Mouse (Mus musculus): ENCODE results near the gene Zfp82. TPM values are rescaled to one million over a fixed set of nuclear protein-coding genes. Genes with fewer than 3 reads are reported as not detected.
"Not testable (repeated sequence)": the region's sequence is repeated elsewhere in the genome, so short reads cannot be mapped to it uniquely, and the experiment has no call there.

The Zfp82 gene
- polyA plus RNA-seq (2012; rRNA removed) = 2.7 and 2.9 TPM in 2 replicates

- Histone ChIP-seq H3K27ac (ENCODE audit: insufficient read depth, low read length) (peak within 1 kb of the TSS; percentile 49; the same call in 1 of the 2 replicates), H3K4me3 (replicated peaks; ENCODE audit: insufficient read depth, low read depth, low read length) (peak within 1 kb of the TSS; percentile 77), H3K27me3 (ENCODE audit: control insufficient read depth, insufficient read depth, low read length) (no peaks in the 10 kb centered on the region; the same call in 1 of the 2 replicates), H3K4me1 (ENCODE audit: control insufficient read depth, insufficient read depth, low read length) (no peaks in the 10 kb centered on the region)
- TF ChIP-seq POLR2A (IDR thresholded peaks at IDR 0.05; ENCODE audit: borderline replicate concordance, insufficient read depth, low read length) (peak; percentile 87), CTCF (IDR thresholded peaks at IDR 0.05; ENCODE audit: borderline replicate concordance, insufficient read depth, low read depth, low read length) (no peak)
- DNase-seq = peak; percentile 89 to 90
- WGBS = under 1% methylated on average over 50 of the region's 50 CpGs
These were observed at the start of gene Zfp82 for GRCm38 (mm10) chr7:30072146-30073028. Gene Zfp82, minus strand, starts transcription at chr7:30072900.

DNA sequence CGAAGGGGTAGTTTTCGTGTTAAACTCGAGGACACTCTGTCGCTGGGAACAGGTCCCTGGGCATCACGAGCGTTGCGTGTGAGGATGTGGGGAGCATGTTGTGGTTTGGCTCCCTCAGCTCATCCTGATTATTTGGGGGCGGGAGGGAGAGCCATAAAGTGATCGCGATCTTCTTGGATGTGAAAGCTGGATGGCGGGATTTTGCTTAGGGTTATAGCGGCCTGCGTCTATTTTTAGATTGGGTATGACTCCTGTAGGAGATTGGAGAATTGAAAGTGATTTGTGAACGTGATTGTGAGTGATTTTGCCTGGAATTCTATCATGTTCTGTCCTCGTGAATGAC, 49.5 kb upstream of the Zfp82 start:
- no peak for DNase-seq
- peak overlapping the region; percentile 87 for H3K4me3 ChIP-seq (replicated peaks; ENCODE audit: insufficient read depth, low read depth, low read length)
- H3K4me1 ChIP-seq (ENCODE audit: control insufficient read depth, insufficient read depth, low read length) = no peaks in the 10 kb centered on the region
- H3K27ac ChIP-seq (ENCODE audit: insufficient read depth, low read length) = peak overlapping the region; percentile 24; the same call in 1 of the 2 replicates
- no peaks in the 10 kb centered on the region for H3K27me3 ChIP-seq (ENCODE audit: control insufficient read depth, insufficient read depth, low read length)
- WGBS = under 1% methylated on average over 15 of the region's 15 CpGs
- no peak for TF ChIP-seq POLR2A (IDR thresholded peaks at IDR 0.05; ENCODE audit: borderline replicate concordance, insufficient read depth, low read length)

DNA sequence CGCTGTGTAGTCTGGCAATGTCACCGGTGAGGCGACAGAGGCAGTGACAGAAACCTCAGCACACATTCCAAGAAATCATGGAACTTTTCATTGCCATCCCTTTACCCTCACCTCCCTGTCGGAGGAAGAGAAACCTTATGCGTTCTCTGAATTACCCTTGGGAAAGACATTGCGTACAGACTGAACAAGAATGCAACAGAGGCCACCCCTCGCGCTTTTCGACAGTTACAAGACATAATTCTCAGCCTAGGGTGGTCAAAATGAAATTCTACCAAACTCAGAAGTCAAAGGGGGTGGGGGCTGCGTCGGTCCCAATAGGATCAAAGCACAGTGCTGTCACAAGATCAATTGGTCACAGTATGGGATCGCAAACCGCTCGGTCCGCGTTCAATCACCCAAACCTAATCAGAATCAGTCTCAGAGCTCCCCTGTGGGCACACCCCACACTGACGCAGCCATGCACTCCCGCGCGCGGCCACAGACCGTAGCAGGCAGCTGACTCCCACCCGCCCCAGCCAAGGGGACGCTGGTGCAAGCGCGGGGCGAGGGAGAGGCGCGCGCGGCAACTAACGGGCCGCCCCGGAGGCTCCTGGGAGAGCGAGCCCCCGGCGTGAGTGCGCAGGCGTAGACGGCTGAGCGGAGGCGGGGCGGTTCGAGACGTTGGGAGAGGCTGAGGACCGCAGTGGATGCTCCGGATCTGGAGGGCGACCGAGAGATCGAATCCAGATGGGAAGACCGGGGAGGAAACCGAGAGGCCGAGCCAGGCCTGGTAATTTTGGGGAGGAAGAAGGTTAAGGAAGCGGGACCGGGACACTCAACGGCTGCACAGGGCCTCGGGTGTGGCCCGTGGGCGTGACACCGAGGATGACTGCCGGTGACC, 48.8 kb upstream of the Zfp82 start, which contains the start of gene Zfp382:
Gene Zfp382 (plus strand): TSS at position 635 of the 880 bp plus-strand sequence.
- H3K27me3 ChIP-seq (ENCODE audit: control insufficient read depth, insufficient read depth, low read length) = no peaks in the 10 kb centered on the region
- under 1% methylated on average over 61 of the region's 61 CpGs for WGBS
- H3K27ac ChIP-seq (ENCODE audit: insufficient read depth, low read length) = peak within 1 kb of the TSS; percentile 60
- H3K4me3 ChIP-seq (replicated peaks; ENCODE audit: insufficient read depth, low read depth, low read length) = peak within 1 kb of the TSS; percentile 87
- no peaks in the 10 kb centered on the region for H3K4me1 ChIP-seq (ENCODE audit: control insufficient read depth, insufficient read depth, low read length)
- DNase-seq = peak; percentile 92 to 94
- TF ChIP-seq POLR2A (IDR thresholded peaks at IDR 0.05; ENCODE audit: borderline replicate concordance, insufficient read depth, low read length) = peak; percentile 92
- no peak for TF ChIP-seq CTCF (IDR thresholded peaks at IDR 0.05; ENCODE audit: borderline replicate concordance, insufficient read depth, low read depth, low read length)

GRCm38 (mm10) chr7:30117935-30118334, 45.2 kb upstream of the Zfp82 start:
- not testable (repeated sequence) for DNase-seq; H3K27ac ChIP-seq (ENCODE audit: insufficient read depth, low read length); H3K4me3 ChIP-seq (replicated peaks; ENCODE audit: insufficient read depth, low read depth, low read length); H3K27me3 ChIP-seq (ENCODE audit: control insufficient read depth, insufficient read depth, low read length); H3K4me1 ChIP-seq (ENCODE audit: control insufficient read depth, insufficient read depth, low read length)
- 92% methylated on average over 12 of the region's 12 CpGs for WGBS

DNA sequence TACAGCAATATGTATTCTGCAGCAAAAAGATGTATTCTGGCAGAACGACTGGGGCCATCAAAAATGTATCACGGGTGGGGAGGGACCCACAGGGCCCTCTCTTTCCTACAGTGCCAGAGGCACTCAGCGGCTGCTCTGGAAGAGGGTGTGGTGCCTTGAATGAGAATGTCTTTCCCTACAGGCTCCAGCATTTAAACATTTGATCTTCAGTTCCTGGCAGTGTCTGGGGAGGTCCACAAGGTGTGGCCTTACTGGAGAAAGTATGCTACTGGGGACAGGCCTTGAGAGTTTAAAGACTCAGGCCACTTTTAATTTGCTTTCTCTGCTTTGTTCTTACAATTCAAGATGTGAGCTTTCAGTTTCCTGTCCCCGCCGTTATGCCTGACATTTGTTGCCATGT, 43.4 kb upstream of the Zfp82 start:
- 94% methylated on average over 5 of the region's 5 CpGs for WGBS
- H3K27me3 ChIP-seq (ENCODE audit: control insufficient read depth, insufficient read depth, low read length) = no peaks in the 10 kb centered on the region
- no peak for TF ChIP-seq POLR2A (IDR thresholded peaks at IDR 0.05; ENCODE audit: borderline replicate concordance, insufficient read depth, low read length)
- TF ChIP-seq CTCF (IDR thresholded peaks at IDR 0.05; ENCODE audit: borderline replicate concordance, insufficient read depth, low read depth, low read length) = no peak

GRCm38 (mm10) chr7:30099297-30099696, 26.6 kb upstream of the Zfp82 start:
- Histone ChIP-seq H3K27ac (ENCODE audit: insufficient read depth, low read length) (peak overlapping the region; percentile 50; the same call in 1 of the 2 replicates), H3K4me1 (ENCODE audit: control insufficient read depth, insufficient read depth, low read length) (peaks cover 13% of the 10 kb centered on the region), H3K4me3 (replicated peaks; ENCODE audit: insufficient read depth, low read depth, low read length) (peak overlapping the region; percentile 28), H3K27me3 (ENCODE audit: control insufficient read depth, insufficient read depth, low read length) (no peaks in the 10 kb centered on the region)
- TF ChIP-seq CTCF (IDR thresholded peaks at IDR 0.05; ENCODE audit: borderline replicate concordance, insufficient read depth, low read depth, low read length) (no peak), POLR2A (IDR thresholded peaks at IDR 0.05; ENCODE audit: borderline replicate concordance, insufficient read depth, low read length) (no peak)
- WGBS = 24% methylated on average over 13 of the region's 13 CpGs
- peak; percentile 75 to 79 for DNase-seq

More for the DNA sequence above, 43.4 kb upstream of the Zfp82 start:
- no peak for DNase-seq
- no peak overlapping the region for H3K27ac ChIP-seq (ENCODE audit: insufficient read depth, low read length)
- no peaks in the 10 kb centered on the region for H3K4me1 ChIP-seq (ENCODE audit: control insufficient read depth, insufficient read depth, low read length)
- H3K4me3 ChIP-seq (replicated peaks; ENCODE audit: insufficient read depth, low read depth, low read length) = no peak overlapping the region

DNA sequence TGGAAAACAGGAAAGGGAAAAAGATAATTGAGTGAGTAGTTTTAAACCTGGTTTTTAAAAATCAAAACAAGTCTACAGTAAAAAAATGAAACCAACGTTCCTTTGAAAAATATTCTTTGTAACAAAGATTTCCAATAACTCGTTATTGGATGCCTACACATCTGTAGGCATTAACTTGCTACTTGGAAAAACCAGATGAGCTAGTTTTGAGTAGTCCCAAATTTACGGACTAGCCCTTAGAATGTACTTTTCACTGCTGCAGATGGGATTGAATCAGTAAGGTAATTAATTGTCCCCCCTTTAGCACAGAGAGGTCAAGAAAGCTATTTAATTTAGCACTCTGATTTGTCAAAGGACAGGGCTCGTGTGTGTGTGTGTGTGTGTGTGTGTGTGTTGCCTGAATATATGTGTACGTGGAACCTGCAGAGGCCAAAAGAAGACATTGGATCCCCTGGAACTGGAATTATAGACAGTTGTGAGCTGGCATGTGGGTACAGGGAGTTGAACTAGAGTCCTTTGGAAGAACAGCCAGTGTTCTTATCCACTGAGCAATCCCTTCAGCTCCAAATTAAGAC, 22.9 kb upstream of the Zfp82 start:
- no peak for TF ChIP-seq CTCF (IDR thresholded peaks at IDR 0.05; ENCODE audit: borderline replicate concordance, insufficient read depth, low read depth, low read length)
- no peak for TF ChIP-seq POLR2A (IDR thresholded peaks at IDR 0.05; ENCODE audit: borderline replicate concordance, insufficient read depth, low read length)
- Histone ChIP-seq H3K27me3 (ENCODE audit: control insufficient read depth, insufficient read depth, low read length) (no peaks in the 10 kb centered on the region), H3K27ac (ENCODE audit: insufficient read depth, low read length) (no peak overlapping the region), H3K4me3 (replicated peaks; ENCODE audit: insufficient read depth, low read depth, low read length) (peak overlapping the region; percentile 100), H3K4me1 (ENCODE audit: control insufficient read depth, insufficient read depth, low read length) (peaks cover 13% of the 10 kb centered on the region)
- DNase-seq = no peak
- 1% methylated on average over 5 of the region's 5 CpGs for WGBS

Data from cerebellum, adult 2 months (tissue).